Mouse (Mus musculus): Measurements from ENCODE around the gene Mdga2.
A peak's percentile ranks its signal among the peaks of the same experiment; 100 is the strongest.

The Mdga2 gene

DNA sequence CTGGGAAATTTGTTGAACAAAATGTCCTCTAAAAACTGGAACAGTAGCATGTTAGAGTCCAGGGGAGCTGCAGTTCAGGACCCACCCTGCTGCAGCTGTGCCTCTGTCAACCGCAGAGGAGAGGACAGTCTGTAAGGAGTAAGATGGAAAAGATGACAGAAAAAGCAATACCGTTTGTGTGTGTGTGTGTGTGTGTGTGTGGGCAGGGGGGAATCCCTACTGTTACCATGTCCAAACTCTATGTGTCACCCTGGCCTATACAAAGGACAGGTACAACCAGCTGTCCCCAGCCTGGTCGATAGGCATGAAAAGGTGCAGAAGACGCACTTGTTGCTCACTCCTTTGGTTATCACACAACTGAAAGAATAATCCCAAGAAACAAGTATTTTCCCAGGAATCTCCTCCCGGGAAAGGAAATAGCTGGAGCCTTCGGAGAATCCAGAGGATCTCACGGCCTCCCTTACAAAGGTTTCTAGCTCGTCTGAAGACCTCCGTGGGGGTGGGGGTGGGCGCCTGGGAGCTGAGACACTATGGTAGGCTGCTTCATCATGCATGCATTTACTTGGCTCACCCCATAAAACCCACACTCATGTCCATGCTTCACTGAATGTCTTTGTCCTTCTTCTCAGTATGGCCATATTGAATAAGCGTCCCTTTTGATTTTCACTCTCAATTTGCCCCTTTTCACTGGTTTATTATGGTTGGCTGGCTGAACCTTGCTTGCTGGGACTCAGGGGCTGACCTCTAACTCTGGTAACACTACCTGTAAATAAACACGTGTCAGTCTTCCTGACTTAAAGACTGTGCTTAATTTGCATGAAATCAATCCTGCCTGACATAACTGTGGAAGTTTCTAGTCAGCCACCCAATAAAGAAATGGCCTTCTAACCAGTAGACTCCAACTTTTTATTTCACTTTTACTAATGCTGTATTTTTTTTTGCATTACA is 573.5 kb downstream of the Mdga2 start:
- DNase-seq = no peak

DNA sequence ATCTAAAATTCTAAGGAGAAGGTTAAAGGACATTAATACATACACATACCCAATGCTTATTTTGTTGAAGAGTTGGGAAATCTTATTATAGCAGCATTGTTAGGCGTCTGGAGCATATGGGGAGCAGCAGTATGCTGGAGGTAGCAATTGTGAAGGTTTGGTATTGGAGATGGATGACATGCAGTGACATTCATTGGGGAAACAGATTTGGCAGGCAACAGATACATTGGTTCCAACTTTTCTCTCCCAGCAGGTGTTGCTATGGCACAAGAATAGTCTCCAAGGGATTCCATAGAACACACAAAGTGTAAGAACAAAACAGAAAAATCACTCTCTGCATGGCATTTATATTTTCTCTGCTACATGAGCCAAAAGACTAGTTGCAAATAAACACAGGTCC is 581.9 kb downstream of the Mdga2 start:
- peak; percentile 6 to 38 for DNase-seq

DNA sequence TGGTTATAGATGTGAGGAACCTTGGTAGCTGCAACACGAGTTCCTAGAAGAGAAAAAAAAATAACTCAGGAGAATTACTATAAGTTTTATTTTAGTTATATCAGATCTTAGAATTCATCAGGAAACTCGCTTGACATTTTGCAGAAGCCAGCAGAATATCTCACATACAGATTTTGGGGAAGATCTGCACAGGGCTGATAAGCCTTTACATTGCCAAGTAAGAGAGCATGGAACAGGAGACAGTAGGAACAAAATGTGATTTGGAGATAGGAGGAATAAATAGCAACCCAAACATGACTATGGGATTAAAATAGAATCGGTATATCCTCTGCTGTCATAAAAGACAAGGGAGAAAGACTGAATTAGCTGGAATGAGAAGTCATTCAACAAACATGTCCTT is 602.4 kb downstream of the Mdga2 start:
- DNase-seq = no peak

DNA sequence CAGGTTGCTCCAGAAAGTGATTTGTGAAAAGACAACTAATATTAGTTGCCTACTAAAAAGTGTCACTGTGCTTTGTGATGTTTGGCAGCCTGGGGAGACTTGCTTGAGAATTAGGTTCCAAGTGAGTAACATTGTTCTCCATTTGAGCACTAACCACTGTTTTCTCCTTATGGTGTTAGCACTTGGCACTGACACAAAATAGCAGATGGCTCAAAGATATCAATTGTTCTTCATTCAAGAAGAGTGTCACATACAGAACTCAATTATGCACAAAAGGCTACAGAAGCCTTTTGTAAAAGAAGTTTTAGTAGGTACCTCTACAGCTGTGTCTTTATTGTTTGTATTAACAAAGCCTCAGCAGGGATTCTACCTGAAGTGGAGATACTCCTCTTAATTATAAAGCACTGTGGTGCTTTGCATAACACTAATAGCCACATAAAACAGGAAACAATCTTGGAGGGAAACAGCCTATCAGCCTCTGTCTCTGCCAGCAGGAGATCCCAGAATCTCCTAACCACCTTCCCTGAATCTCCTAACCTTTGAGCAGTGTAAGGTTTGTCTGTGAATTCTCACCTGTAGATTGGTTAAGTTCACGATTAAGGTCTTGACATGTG is 630.6 kb downstream of the Mdga2 start:
- DNase-seq = peak in 1 of 2 experiments; percentile 3

DNA sequence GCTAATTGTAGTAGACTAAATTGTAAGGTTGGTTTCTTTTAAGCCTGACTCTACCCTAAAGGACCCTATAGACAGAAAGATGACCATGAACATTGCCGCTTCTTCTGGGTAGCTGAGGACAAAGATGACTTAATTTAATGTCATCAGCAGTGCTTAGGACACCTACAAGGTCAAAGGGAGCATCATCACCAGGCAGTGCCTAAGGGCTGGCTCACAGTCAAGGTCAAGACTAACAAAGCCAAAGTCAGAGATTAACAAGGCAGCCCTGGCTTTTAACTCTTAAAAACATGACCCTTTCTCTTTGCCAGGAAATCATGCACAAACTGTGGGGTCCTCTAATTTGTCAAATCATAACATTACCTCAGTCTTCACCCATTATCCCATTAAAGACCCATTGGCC is 657.0 kb downstream of the Mdga2 start:
- DNase-seq = no peak

DNA sequence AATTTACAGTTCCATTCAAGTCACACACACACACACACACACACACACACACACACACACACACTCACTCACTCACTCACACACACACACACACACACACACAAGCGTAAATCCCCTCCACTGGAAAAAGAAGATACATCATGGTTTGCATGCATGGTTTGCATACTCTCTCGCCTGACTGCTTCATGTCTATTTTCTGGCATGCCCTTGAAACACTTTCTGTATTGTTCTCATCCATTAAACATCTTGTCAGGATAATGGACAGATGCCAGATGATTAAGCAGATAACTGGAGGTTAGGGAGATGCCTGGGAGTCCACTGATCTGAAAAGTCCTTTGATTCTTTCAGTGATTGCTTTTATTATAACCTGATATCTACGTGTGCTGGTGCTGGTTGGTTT is 665.5 kb downstream of the Mdga2 start:
- no peak for DNase-seq

DNA sequence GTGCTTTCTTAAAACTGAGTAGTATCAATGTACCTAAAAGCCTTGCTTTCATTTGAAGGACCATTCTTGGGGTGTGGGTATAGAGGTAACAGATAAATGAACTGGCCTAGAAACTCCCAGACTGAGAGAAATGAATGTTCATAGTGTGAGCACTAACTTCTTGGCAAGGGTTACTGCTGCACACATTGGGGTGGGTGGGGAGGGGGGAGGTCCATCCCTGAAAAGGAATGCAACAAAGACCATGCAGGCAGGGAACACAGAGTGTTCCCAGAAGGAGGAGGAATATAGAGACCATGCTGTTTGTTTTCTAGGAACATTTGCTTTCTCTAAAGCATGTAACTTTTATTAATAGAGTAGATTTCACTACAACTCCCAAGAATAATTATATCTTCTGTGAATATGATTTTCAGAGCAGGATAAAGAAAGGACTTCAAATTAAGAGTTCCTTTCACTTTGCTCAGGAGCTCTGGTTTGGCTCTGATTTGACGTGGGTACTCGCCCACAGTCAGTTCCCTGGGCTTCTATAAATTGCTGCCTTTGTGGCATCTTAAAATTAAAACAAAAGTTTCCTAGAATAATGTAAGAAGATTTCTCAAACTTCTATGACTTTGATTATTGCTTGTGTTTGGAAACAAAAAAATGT is 666.0 kb downstream of the Mdga2 start:
- DNase-seq = no peak

DNA sequence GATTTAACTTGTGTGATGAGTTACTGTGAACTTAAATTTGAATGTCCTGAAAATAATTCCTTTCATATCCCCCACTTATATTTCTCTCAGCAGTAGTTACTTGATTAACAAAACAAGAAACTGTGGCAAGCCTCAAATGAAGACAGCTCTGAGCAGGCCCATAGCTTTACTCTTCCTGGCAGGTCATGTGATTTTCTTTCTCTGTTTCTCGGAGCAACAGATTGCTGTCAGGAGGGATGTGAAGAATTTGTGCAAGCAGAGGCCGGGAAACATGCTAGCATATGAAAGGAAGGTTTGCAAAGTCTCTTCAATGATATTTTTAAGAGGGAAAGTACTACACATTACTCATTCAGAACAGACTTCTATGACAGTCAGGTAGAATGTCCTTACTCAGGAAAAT is 697.4 kb downstream of the Mdga2 start:
- DNase-seq = no peak

DNA sequence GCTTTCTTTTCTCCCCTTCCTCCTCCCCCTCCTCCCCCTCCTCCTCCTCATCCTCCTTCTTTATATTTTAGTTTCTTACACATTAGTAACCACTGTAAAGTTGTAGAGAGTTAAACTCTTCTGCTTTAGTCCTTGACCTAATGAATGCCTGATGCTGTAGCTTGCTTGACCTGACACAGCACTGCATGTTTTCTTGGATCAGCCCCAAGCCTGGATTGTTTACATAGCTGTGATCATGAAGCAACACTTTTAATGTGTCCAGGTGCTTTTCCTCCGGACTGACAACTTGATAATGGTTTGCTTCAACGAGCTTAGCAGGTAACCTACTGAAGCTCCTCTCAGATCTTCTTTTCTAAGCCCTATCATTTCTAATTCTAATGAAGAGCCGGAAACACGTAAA is 723.1 kb downstream of the Mdga2 start:
- DNase-seq = no peak

DNA sequence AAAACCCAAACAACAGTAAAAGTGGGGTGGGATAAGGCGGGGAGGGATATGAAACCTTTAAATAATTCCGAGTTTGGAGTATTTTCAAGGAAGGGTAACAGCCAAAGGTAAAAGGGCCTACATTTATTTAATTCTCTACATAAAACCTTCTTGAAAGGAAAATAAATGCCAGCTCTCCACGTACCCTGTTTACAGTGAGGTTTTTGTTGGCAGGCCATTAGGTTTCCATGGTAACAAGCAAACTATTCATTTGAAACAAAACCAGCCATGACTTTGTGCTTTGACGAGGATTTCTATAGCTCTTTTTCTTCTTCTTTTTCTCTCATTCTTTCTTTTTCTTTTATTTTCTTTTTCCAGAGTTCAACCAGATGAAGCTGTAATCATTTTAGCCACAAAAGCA is 751.5 kb downstream of the Mdga2 start:
- no peak for DNase-seq

DNA sequence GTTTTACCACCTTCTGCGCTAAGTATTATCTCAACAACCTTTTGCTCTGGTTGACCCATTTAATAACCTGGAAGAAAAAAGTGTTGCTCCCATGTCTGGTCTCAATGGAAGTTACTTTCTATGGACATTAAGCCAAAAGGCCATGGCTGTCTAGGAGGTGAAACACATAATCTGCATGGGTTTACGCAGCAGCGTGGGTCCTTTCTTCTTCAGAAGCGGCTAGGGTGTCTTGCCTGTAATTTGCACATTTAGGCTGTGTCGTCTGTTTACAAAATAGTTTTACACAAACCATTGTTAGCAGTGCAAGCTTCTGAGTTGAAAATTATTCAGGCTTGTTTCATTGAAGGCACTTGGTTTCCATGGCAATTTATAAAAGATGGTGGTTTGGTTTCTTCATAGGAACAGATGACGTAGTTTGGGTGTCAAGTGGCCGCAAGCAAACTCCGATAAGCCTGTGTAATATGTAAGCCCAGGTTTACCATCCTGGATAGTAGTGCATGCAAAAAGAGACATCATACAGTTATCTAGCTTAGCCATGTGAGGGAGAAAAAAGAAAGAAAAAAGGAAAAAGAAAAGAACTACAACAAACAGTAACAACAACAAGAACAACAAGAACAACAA is 752.0 kb downstream of the Mdga2 start:
- no peak for DNase-seq

DNA sequence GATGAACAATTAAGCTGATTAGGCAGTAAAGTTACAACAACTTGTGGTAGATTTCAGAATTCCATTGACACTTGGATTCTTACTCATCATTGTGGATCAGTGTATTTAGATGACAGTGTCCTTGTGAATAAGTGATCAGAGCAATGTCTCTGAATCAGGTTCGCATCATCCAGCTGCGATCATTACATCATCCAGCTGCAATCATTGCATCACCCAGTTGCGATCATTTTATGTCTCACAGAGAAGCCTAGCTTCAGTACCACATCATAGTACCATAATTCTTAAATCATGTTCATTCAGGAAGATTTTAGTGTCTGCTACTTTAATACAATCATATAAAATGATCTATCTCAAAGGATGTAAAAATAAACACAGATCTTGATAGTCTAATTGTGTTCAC is 756.8 kb downstream of the Mdga2 start:
- DNase-seq = no peak

DNA sequence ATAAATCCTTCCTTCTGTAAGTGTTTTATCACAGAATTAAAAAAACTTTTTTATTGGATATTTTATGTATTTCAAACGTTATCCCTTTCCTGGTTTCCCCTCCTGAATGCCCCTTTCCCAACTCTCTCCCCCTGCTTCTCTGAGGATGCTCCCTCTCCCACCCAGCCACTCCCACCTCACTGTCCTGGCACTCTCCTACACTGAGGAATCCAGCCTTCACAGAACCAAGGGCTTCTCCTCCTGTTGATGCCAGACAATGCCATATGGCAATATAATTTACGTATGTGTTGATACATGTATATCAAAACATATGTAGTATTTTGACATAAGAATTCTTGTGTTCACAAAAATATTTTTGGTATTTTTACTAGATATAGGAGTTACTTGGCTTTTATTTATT is 779.0 kb downstream of the Mdga2 start:
- no peak for DNase-seq

Data from cerebellum, postnatal 36 days (tissue).